Mouse (Mus musculus): Measurements from ENCODE around the gene B3galnt2.

GRCm38 (mm10) chr13:13968629-13969111, 14.4 kb downstream of the B3galnt2 start:
- TF ChIP-seq CTCF (IDR thresholded peaks at IDR 0.05; ENCODE audit: borderline replicate concordance, extremely low read depth, insufficient read depth, insufficient read length) (no peak), POLR2A (IDR thresholded peaks at IDR 0.05; ENCODE audit: borderline replicate concordance, extremely low read depth, insufficient read depth, insufficient read length, poor library complexity, severe bottlenecking) (no peak)

Measured in brain, embryonic 14.5 days (tissue).